Mouse (Mus musculus): ENCODE results near the gene Cep104.

DNA sequence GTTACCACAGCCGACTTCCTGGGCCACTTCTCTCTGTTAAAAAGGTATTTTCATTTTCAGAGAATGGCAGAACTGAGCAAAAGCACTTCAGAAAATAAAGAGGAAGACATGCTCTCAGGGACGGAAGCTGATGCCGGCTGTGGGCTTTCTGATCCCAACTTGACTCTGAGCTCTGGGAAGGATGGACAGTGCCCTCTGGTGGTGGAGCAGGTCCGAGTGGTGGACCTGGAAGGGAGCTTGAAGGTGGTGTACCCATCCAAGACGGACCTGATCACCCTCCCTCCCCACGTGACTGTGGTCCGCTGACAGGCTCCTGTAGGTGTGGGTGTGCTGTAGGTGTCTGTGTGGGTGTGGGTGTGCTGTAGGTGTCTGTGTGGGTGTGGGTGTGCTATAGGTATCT lies 44.6 kb downstream of the Cep104 start:
- peak; percentile 84 for TF ChIP-seq CTCF (IDR thresholded peaks at IDR 0.05; ENCODE audit: low read depth, low read length)
- no peak for TF ChIP-seq GATA1 (IDR thresholded peaks at IDR 0.05; ENCODE audit: borderline replicate concordance, low read length)
- no peak for TF ChIP-seq POLR2AphosphoS5 (IDR thresholded peaks at IDR 0.05; ENCODE audit: insufficient replicate concordance, low read depth, low read length)
- TF ChIP-seq GATA2 (IDR thresholded peaks at IDR 0.05; ENCODE audit: borderline replicate concordance, low read depth, low read length), result no peak
- no peak for TF ChIP-seq TAL1 (conservative IDR thresholded peaks at IDR 0.05; ENCODE audit: low read depth, low read length)
